Mouse (Mus musculus): ENCODE data around the gene Fn3k.

The Fn3k gene

DNA sequence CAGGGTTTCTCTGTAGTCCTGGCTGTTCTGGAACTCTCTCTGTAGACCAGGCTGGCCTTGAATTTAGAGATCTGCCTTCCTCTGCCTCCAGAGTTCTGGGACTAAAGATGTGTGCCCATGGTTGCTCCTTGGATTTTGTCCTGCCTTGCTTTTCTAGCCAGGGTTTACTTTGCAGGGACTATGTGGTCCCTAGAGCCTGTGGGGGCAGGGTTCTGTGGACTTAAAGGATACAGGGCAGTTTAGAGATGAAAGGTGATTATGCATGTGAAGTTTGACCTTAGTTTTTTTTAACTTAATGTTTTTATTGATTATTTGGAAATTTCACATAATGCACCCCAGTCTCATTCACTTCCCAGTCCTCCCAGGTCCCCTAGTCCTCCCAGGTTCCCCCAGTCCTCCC, 55.9 kb downstream of the Fn3k start:
- DNase-seq (ENCODE audit: low read depth, low spot score), result no peak
- H3K36me3 ChIP-seq (ENCODE audit: control insufficient read depth, insufficient read depth, low read length, poor library complexity, severe bottlenecking), result 0 out of 2 replicates have a peak, but pooled peaks cover 2% of the 10 kb centered on the region
- no peaks in the 10 kb centered on the region for H3K27me3 ChIP-seq (ENCODE audit: control insufficient read depth, insufficient read depth, low read length, poor library complexity, severe bottlenecking)

Measured in splenic B cell, adult 2 months (primary cell).